ENCODE assay signal across 8 mouse cellular contexts in the genomic region with DNA sequence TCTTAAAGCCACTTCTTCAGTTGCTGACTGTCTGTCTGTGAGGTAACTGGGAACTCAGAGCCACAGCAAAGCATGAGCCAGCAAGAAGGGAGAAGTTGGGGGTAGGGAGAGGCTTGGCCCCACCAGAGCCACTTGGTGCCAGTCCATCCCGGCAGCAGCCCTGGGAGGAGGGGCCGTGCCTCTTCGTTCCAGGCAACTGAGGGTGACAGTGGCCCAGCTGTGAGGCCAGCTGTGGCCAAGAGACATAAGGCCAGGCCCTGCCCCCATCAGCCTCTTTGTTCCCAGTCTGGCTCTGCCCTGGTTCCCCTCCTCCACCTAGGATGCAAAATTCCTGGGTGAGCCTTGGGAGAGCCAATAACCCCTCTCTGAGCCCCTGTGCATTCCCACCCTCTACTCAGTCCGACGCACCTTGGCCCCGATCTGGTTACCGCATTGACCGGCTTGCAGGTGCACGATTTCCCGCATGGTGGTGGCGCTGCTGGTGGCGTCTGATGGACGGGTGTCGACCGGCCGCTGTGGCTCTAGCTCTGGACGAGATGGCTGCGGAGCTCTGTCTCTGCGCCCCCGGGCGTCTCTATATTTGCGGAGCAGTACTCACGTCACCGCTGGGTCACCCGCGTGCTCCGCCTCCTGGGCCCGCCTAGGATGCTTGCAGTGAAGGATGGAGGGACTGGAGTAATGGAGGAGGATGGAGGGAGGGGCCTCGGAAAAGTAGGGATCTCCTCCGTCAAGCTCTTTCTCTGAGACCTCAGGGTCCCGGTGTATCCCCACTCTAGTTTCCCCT. TPM values are rescaled to one million over a fixed set of nuclear protein-coding genes. Genes with fewer than 3 reads are reported as not detected.
DNase-seq lines count a peak whose midpoint lies in the region; ATAC-seq and TF ChIP-seq lines count a peak whose summit lies in the region.

A gene (minus strand): TSS at position 734 of the 784 bp plus-strand sequence.

- no peak for TF ChIP-seq CTCF in liver, postnatal 0 days (IDR thresholded peaks at IDR 0.05; ENCODE audit: low read depth)

- TF ChIP-seq EP300 in liver, postnatal 0 days (IDR thresholded peaks at IDR 0.05; ENCODE audit: low read depth): no peak

- peaks cover 39% of the 10 kb centered on the region for H3K27me3 ChIP-seq in heart, embryonic 13.5 days (replicated peaks)
- H3K27me3 ChIP-seq in liver, postnatal 0 days (ENCODE audit: insufficient read depth, low read length): peaks cover 21% of the 10 kb centered on the region

- WGBS in heart, embryonic 13.5 days: 2% methylated on average over 31 of the region's 31 CpGs
- 6% methylated on average over 31 of the region's 31 CpGs for WGBS in liver, postnatal 0 days (ENCODE audit: insufficient replicate concordance)

- no peaks in the 10 kb centered on the region for H3K36me3 ChIP-seq in heart, embryonic 13.5 days
- no peaks in the 10 kb centered on the region for H3K36me3 ChIP-seq in liver, postnatal 0 days (replicated peaks; ENCODE audit: insufficient read depth, low read length)

- peak; percentile 94 for DNase-seq in heart, adult 11 months
- DNase-seq in heart, adult 8-10 months (ENCODE audit: low spot score): no peak
- DNase-seq in embryo, embryonic 9.5 days (ENCODE audit: extremely low spot score): peak; percentile 37
- peak; percentile 61 for DNase-seq in layer of hippocampus, adult 9-10 months (ENCODE audit: low spot score)
- DNase-seq in liver, postnatal 0 days: no peak
- peak; percentile 77 for DNase-seq in retina, embryonic 14.5 days (ENCODE audit: low spot score)
- DNase-seq in thymus, postnatal 0 days (ENCODE audit: low spot score): no peak

- no peaks in the 10 kb centered on the region for H3K9me3 ChIP-seq in heart, embryonic 13.5 days
- H3K9me3 ChIP-seq in liver, postnatal 0 days (ENCODE audit: low read length): no peaks in the 10 kb centered on the region

- peaks cover 9% of the 10 kb centered on the region for H3K4me1 ChIP-seq in heart, embryonic 13.5 days
- H3K4me1 ChIP-seq in liver, postnatal 0 days (ENCODE audit: insufficient read depth): peaks cover 5% of the 10 kb centered on the region

- no peak within 1 kb of the TSS for H3K27ac ChIP-seq in heart, embryonic 13.5 days (replicated peaks)
- H3K27ac ChIP-seq in liver, postnatal 0 days (ENCODE audit: low read depth): no peak within 1 kb of the TSS

- peak within 1 kb of the TSS; percentile 50 for H3K4me3 ChIP-seq in heart, embryonic 13.5 days
- no peak within 1 kb of the TSS for H3K4me3 ChIP-seq in liver, postnatal 0 days (ENCODE audit: low read depth, low read length)

- H3K9ac ChIP-seq in heart, embryonic 13.5 days: peak within 1 kb of the TSS; percentile 73
- no peak within 1 kb of the TSS for H3K9ac ChIP-seq in liver, postnatal 0 days (replicated peaks)

- H3K4me2 ChIP-seq in heart, embryonic 13.5 days: peak within 1 kb of the TSS; percentile 72
- H3K4me2 ChIP-seq in liver, postnatal 0 days (ENCODE audit: low read depth, low read length): peak within 1 kb of the TSS; percentile 38; the same call in 1 of the 2 replicates

- no peak for ATAC-seq in heart, embryonic 13.5 days (ENCODE audit: extremely low read depth, insufficient number of reproducible peaks, low FRiP score, low TSS enrichment)
- no peak for ATAC-seq in liver, postnatal 0 days

RNA-seq across cellular contexts. Expression of the gene that starts here (rescaled TPM):
- 1 to 10 TPM; 1.1 to 1.7 (median 1.4) TPM for total RNA-seq in heart, adult 8-10 months (2022)
- 7.9 and 9.7 TPM in 2 replicates for polyA plus RNA-seq in heart, embryonic 13.5 days (2015; fragmentation: Nextera tagmentation; extraction: Ambion mirVana)
- polyA plus RNA-seq in liver, postnatal 0 days (2015; fragmentation: Nextera tagmentation; extraction: Ambion mirVana): 0.23 and 0.30 TPM in 2 replicates
- 1.0 and 1.2 TPM in 2 replicates for polyA plus RNA-seq in thymus, postnatal 0 days (2015; fragmentation: Nextera tagmentation; extraction: Ambion mirVana)

Comparison
In these comparisons a context has a peak if more than half of its experiments do, and no peak if none do; other contexts are left out.
1. DNase-seq: peak in heart, adult 11 months (single experiment), embryo, embryonic 9.5 days (single experiment), layer of hippocampus, adult 9-10 months (single experiment) and retina, embryonic 14.5 days (single experiment); none in heart, adult 8-10 months (single experiment), liver, postnatal 0 days (single experiment) and thymus, postnatal 0 days (single experiment).